Mouse (Mus musculus): Measurements from ENCODE around the gene Gpx8. TPM values are rescaled to one million over a fixed set of nuclear protein-coding genes. Genes with fewer than 3 reads are reported as not detected.

Gene Gpx8
- polyA plus RNA-seq, 1 experiment from 2014 or later: 143 TPM

GRCm38 (mm10) chr13:113047018-113047417 lies 808 bp upstream of the Gpx8 start:
- Histone ChIP-seq H3K36me3 (no peaks in the 10 kb centered on the region), H3K9ac (no peak overlapping the region), H3K27ac (no peak overlapping the region), H3K27me3 (replicated peaks) (no peaks in the 10 kb centered on the region), H3K9me3 (no peaks in the 10 kb centered on the region), H3K4me2 (peak overlapping the region; percentile 46; the same call in 1 of the 2 replicates), H3K4me3 (replicated peaks) (no peak overlapping the region), H3K4me1 (no peaks in the 10 kb centered on the region)
- ATAC-seq (ENCODE audit: insufficient read depth, low FRiP score, low read depth): no peak

GRCm38 (mm10) chr13:113045458-113046110 lies 626 bp downstream of the Gpx8 start:
- Histone ChIP-seq H3K27me3 (replicated peaks) (no peaks in the 10 kb centered on the region), H3K9ac (peak overlapping the region; percentile 4; the same call in 1 of the 2 replicates), H3K4me2 (peak overlapping the region; percentile 46), H3K4me1 (no peaks in the 10 kb centered on the region), H3K36me3 (no peaks in the 10 kb centered on the region), H3K27ac (peak overlapping the region; percentile 78), H3K9me3 (no peaks in the 10 kb centered on the region), H3K4me3 (replicated peaks) (peak overlapping the region; percentile 57)
- no peak for ATAC-seq (ENCODE audit: insufficient read depth, low FRiP score, low read depth)
- WGBS: 11% methylated on average over 18 of the region's 18 CpGs

GRCm38 (mm10) chr13:113044876-113045275 lies 1.3 kb downstream of the Gpx8 start:
- H3K36me3 ChIP-seq: no peaks in the 10 kb centered on the region
- 34% methylated on average over 3 of the region's 3 CpGs for WGBS

GRCm38 (mm10) chr13:113035852-113036251 lies 10.4 kb downstream of the Gpx8 start:
- H3K4me3 ChIP-seq (replicated peaks): peak overlapping the region; percentile 57; the same call in 1 of the 2 replicates
- peak overlapping the region; percentile 99 for H3K4me2 ChIP-seq
- under 1% methylated on average over 4 of the region's 4 CpGs for WGBS
- H3K9ac ChIP-seq: no peak overlapping the region
- ATAC-seq (ENCODE audit: insufficient read depth, low FRiP score, low read depth): peak; percentile 84
- H3K27ac ChIP-seq: no peak overlapping the region
- peaks cover 31% of the 10 kb centered on the region for H3K27me3 ChIP-seq (replicated peaks)
- H3K36me3 ChIP-seq: no peaks in the 10 kb centered on the region
- no peaks in the 10 kb centered on the region for H3K9me3 ChIP-seq
- peaks cover 14% of the 10 kb centered on the region; the same call in 1 of the 2 replicates for H3K4me1 ChIP-seq

More at GRCm38 (mm10) chr13:113044876-113045275, 1.3 kb downstream of the Gpx8 start:
- H3K9me3 ChIP-seq: no peaks in the 10 kb centered on the region
- H3K27ac ChIP-seq: no peak overlapping the region
- H3K27me3 ChIP-seq (replicated peaks): no peaks in the 10 kb centered on the region
- H3K4me3 ChIP-seq (replicated peaks): peak overlapping the region; percentile 57
- no peak for ATAC-seq (ENCODE audit: insufficient read depth, low FRiP score, low read depth)
- no peaks in the 10 kb centered on the region for H3K4me1 ChIP-seq
- peak overlapping the region; percentile 46 for H3K4me2 ChIP-seq
- H3K9ac ChIP-seq: no peak overlapping the region

DNA sequence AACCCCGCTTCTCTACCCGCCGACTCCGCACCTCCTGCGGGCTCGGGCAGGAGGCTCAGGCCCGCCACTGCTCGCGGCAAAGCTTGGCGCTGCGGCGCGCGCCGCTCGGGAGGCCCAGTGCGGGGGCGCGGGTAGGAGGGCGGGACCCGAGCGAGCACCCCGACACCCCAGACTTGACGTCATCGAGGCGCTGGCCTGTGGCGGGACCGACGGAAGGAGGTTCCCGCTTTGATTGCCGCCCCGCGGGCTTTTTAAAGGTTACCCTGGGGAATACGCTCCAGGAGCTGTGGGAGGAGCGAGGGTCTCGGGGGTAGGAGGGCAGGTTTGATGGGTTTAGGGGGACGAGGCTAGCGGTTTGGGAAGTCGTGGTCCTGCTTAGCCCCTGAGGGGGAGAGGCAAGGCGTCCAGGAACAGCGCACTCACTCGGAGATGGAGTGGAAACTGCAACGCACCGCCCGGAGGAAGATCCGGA lies 11.2 kb downstream of the Gpx8 start, which contains the start of gene Cdc20b:
Cdc20b (plus strand) TSS at position 162 of the 472 bp plus-strand sequence.
- Histone ChIP-seq H3K27me3 (replicated peaks) (peaks cover 31% of the 10 kb centered on the region), H3K36me3 (no peaks in the 10 kb centered on the region), H3K4me2 (peak within 1 kb of the TSS; percentile 99), H3K27ac (no peak within 1 kb of the TSS), H3K9ac (peak within 1 kb of the TSS; percentile 30; the same call in 1 of the 2 replicates), H3K9me3 (no peaks in the 10 kb centered on the region), H3K4me3 (replicated peaks) (peak within 1 kb of the TSS; percentile 57), H3K4me1 (peaks cover 14% of the 10 kb centered on the region; the same call in 1 of the 2 replicates)
- ATAC-seq (ENCODE audit: insufficient read depth, low FRiP score, low read depth): peak; percentile 55; the same call in 1 of the 2 replicates
- WGBS: under 1% methylated on average over 46 of the region's 46 CpGs

- peak overlapping the region; percentile 57 for H3K4me3 ChIP-seq (replicated peaks)
- no peak for ATAC-seq (ENCODE audit: insufficient read depth, low FRiP score, low read depth)
- H3K36me3 ChIP-seq: no peaks in the 10 kb centered on the region
- H3K4me2 ChIP-seq: peak overlapping the region; percentile 99
- H3K9me3 ChIP-seq: no peaks in the 10 kb centered on the region
- H3K27ac ChIP-seq: no peak overlapping the region
- WGBS: 4% methylated on average over 11 of the region's 11 CpGs
- peaks cover 14% of the 10 kb centered on the region; the same call in 1 of the 2 replicates for H3K4me1 ChIP-seq
- no peak overlapping the region for H3K9ac ChIP-seq
- peaks cover 31% of the 10 kb centered on the region for H3K27me3 ChIP-seq (replicated peaks)
These were observed 11.8 kb downstream of the Gpx8 start for GRCm38 (mm10) chr13:113034271-113034886.

DNA sequence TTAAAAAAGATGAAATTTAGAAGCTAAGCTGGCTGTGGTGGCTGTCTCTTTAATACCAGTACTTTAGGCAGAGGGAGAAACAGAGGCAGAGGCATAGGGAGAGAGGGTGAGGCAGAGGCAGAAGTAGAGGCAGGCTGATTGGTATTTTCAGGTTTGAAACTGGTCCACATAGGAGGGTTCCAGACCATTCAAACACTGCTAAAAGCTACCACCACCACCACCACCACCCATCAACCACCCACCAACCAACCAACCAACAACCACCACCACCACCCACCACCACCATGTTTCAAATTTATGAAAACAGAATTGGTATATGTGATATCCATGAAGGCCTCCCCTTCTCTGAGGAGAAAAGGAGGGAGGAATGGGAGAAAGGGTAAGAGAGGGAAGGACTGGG lies 13.4 kb downstream of the Gpx8 start:
- no peaks in the 10 kb centered on the region for H3K9me3 ChIP-seq
- H3K36me3 ChIP-seq: no peaks in the 10 kb centered on the region
- H3K27ac ChIP-seq: no peak overlapping the region
- ATAC-seq (ENCODE audit: insufficient read depth, low FRiP score, low read depth): no peak
- no peak overlapping the region for H3K4me3 ChIP-seq (replicated peaks)
- H3K4me2 ChIP-seq: no peak overlapping the region
- peaks cover 14% of the 10 kb centered on the region; the same call in 1 of the 2 replicates for H3K4me1 ChIP-seq
- H3K27me3 ChIP-seq (replicated peaks): peaks cover 31% of the 10 kb centered on the region
- no peak overlapping the region for H3K9ac ChIP-seq

DNA sequence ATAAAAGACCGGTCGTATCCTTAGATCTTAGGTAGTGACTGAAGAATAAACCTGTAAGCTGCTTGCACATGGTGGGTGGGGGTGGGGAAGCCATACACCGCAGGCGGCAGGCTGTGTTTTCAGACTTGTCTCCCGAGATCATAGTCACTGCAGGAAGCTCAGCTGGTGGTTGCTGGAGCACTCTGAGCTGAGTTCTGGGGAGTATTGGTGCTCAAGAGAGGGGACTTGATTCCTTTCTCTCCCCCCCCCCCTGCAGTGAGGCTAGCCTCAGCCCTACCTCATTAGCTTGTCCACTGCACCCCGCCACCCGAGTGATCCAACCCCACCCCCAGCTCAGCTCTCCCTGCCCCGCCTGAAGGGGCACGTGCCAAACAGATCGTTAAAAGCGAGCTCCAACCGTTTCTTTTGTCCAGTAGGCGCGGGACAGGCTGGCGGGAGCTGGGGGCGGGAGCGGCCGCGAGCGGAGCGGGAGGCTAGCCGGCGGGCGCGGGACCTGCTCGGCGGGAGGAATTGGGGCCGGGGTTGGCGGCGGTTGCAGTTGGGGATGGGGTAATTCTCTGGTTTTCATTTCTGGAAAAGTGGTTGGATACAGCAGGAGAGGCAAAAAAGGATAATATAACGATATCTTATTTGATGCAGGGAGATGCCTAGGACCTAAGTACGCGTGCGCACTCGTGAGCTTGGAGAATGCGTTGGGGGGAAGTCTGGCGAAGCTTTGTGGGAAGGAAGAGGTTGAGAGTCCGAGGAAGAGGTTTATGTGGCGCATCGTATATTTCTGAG lies 14.2 kb downstream of the Gpx8 start:
- no peaks in the 10 kb centered on the region for H3K36me3 ChIP-seq
- H3K27me3 ChIP-seq (replicated peaks): peaks cover 31% of the 10 kb centered on the region
- no peak for ATAC-seq (ENCODE audit: insufficient read depth, low FRiP score, low read depth)

DNA sequence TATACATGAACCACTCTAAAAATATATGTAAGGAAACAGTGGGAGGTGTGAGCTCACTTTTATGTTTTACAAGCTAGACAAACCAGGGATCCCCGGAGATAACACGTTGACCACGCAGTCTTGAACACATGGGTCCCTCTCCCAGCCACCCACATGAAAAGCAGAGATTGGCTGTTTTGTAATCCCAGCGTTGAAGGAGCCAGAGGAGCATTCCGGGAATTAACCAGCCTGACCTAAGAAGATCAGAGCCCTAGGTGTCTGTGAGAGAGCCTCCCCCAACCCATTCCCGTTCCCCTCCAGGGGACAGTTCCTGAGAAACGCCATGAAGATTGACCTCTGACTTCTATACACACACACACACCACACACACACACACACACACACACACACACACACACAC lies 14.9 kb downstream of the Gpx8 start:
- 2% methylated on average over 7 of the region's 7 CpGs for WGBS
- Histone ChIP-seq H3K4me3 (replicated peaks) (peak overlapping the region; percentile 49), H3K36me3 (no peaks in the 10 kb centered on the region), H3K27me3 (replicated peaks) (peaks cover 31% of the 10 kb centered on the region), H3K27ac (no peak overlapping the region), H3K4me2 (peak overlapping the region; percentile 92), H3K9me3 (no peaks in the 10 kb centered on the region), H3K4me1 (peaks cover 14% of the 10 kb centered on the region; the same call in 1 of the 2 replicates), H3K9ac (no peak overlapping the region)
- ATAC-seq (ENCODE audit: insufficient read depth, low FRiP score, low read depth): no peak

More for the DNA sequence above, 14.2 kb downstream of the Gpx8 start:
- no peaks in the 10 kb centered on the region for H3K9me3 ChIP-seq
- H3K4me3 ChIP-seq (replicated peaks): peak overlapping the region; percentile 49
- peak overlapping the region; percentile 92 for H3K4me2 ChIP-seq
- peaks cover 14% of the 10 kb centered on the region; the same call in 1 of the 2 replicates for H3K4me1 ChIP-seq
- H3K27ac ChIP-seq: no peak overlapping the region
- WGBS: under 1% methylated on average over 40 of the region's 40 CpGs
- H3K9ac ChIP-seq: peak overlapping the region; percentile 31; the same call in 1 of the 2 replicates

GRCm38 (mm10) chr13:113023274-113024143 lies 22.7 kb downstream of the Gpx8 start:
- Histone ChIP-seq H3K4me2 (no peak overlapping the region), H3K27me3 (replicated peaks) (no peaks in the 10 kb centered on the region), H3K27ac (no peak overlapping the region), H3K36me3 (no peaks in the 10 kb centered on the region), H3K9me3 (no peaks in the 10 kb centered on the region), H3K4me3 (replicated peaks) (no peak overlapping the region), H3K4me1 (no peaks in the 10 kb centered on the region), H3K9ac (no peak overlapping the region)
- no peak for ATAC-seq (ENCODE audit: insufficient read depth, low FRiP score, low read depth)
- WGBS: 66% methylated on average over 17 of the region's 17 CpGs

GRCm38 (mm10) chr13:113022467-113022866 lies 23.7 kb downstream of the Gpx8 start:
- Histone ChIP-seq H3K4me2 (no peak overlapping the region), H3K4me1 (no peaks in the 10 kb centered on the region), H3K9me3 (no peaks in the 10 kb centered on the region), H3K9ac (no peak overlapping the region), H3K4me3 (replicated peaks) (no peak overlapping the region), H3K27me3 (replicated peaks) (no peaks in the 10 kb centered on the region), H3K27ac (no peak overlapping the region), H3K36me3 (no peaks in the 10 kb centered on the region)
- 71% methylated on average over 8 of the region's 8 CpGs for WGBS
- no peak for ATAC-seq (ENCODE audit: insufficient read depth, low FRiP score, low read depth)

Measured in stomach, embryonic 15.5 days (tissue).